Mouse (Mus musculus): ENCODE data around the gene Bckdha. TPM values are rescaled to one million over a fixed set of nuclear protein-coding genes. Genes with fewer than 3 reads are reported as not detected.

The Bckdha gene
- polyA plus RNA-seq, 1 experiment from 2014 or later: 45.1 TPM

DNA sequence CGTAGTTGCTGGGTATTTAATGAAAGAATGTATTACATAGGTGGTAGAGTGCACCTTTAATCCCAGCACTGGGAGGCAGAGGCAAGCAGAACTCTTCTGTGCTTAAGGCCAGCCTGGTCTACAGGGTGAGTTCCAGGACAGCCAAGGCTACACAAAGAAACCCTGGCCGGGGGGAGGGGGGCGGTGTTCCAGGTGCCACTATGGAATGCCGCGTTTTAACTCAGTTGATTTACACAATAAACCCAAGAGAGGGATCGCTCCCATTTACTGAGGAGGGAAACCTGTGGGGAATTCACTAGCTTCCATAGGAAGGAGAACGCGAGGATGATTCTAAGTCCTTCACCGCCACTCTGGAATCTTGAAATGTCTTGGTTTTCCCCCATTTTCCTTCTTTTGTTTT lies 10.8 kb upstream of the Bckdha start:
- no peak overlapping the region for H3K27ac ChIP-seq (replicated peaks; ENCODE audit: low read depth, low read length)
- no peak overlapping the region for H3K9ac ChIP-seq (replicated peaks; ENCODE audit: low read length)
- 78% methylated on average over 9 of the region's 9 CpGs for WGBS
- ATAC-seq (replicated peaks; ENCODE audit: insufficient number of reproducible peaks, low FRiP score, low TSS enrichment, low read depth) (no peak), DNase-seq (ENCODE audit: low spot score) (no peak)
- peaks cover 4% of the 10 kb centered on the region; the same call in 1 of the 2 replicates for H3K36me3 ChIP-seq (replicated peaks; ENCODE audit: control insufficient read depth, insufficient read depth, low read depth, low read length)
- no peaks in the 10 kb centered on the region for H3K9me3 ChIP-seq (replicated peaks; ENCODE audit: control insufficient read depth, low read length)
- peaks cover 10% of the 10 kb centered on the region for H3K27me3 ChIP-seq (ENCODE audit: control insufficient read depth, insufficient read depth, low read length)
- no peak overlapping the region for H3K4me2 ChIP-seq (ENCODE audit: low read depth, low read length)
- H3K4me3 ChIP-seq (ENCODE audit: low read depth, low read length): no peak overlapping the region
- no peaks in the 10 kb centered on the region for H3K4me1 ChIP-seq (ENCODE audit: control insufficient read depth, insufficient read depth, low read length)

- H3K4me3 ChIP-seq (ENCODE audit: low read depth, low read length): no peak overlapping the region
- 91% methylated on average over 10 of the region's 10 CpGs for WGBS
- no peaks in the 10 kb centered on the region for H3K4me1 ChIP-seq (ENCODE audit: control insufficient read depth, insufficient read depth, low read length)
- no peak for ATAC-seq (replicated peaks; ENCODE audit: insufficient number of reproducible peaks, low FRiP score, low TSS enrichment, low read depth)
- no peak for DNase-seq (ENCODE audit: low spot score)
- H3K4me2 ChIP-seq (ENCODE audit: low read depth, low read length): no peak overlapping the region
- H3K27me3 ChIP-seq (ENCODE audit: control insufficient read depth, insufficient read depth, low read length): peaks cover 5% of the 10 kb centered on the region
- H3K36me3 ChIP-seq (replicated peaks; ENCODE audit: control insufficient read depth, insufficient read depth, low read depth, low read length): peaks cover 4% of the 10 kb centered on the region; the same call in 1 of the 2 replicates
- no peak overlapping the region for H3K9ac ChIP-seq (replicated peaks; ENCODE audit: low read length)
- no peak overlapping the region for H3K27ac ChIP-seq (replicated peaks; ENCODE audit: low read depth, low read length)
- H3K9me3 ChIP-seq (replicated peaks; ENCODE audit: control insufficient read depth, low read length): no peaks in the 10 kb centered on the region
Measured at GRCm38 (mm10) chr7:25669158-25669557, 10.4 kb upstream of the Bckdha start.

GRCm38 (mm10) chr7:25666381-25666780 lies 7.6 kb upstream of the Bckdha start:
- Histone ChIP-seq H3K4me3 (ENCODE audit: low read depth, low read length) (no peak overlapping the region), H3K27me3 (ENCODE audit: control insufficient read depth, insufficient read depth, low read length) (no peaks in the 10 kb centered on the region), H3K4me2 (ENCODE audit: low read depth, low read length) (no peak overlapping the region), H3K36me3 (replicated peaks; ENCODE audit: control insufficient read depth, insufficient read depth, low read depth, low read length) (peaks cover 4% of the 10 kb centered on the region; the same call in 1 of the 2 replicates), H3K9ac (replicated peaks; ENCODE audit: low read length) (no peak overlapping the region), H3K9me3 (replicated peaks; ENCODE audit: control insufficient read depth, low read length) (no peaks in the 10 kb centered on the region), H3K27ac (replicated peaks; ENCODE audit: low read depth, low read length) (no peak overlapping the region), H3K4me1 (ENCODE audit: control insufficient read depth, insufficient read depth, low read length) (no peaks in the 10 kb centered on the region)
- DNase-seq (ENCODE audit: low spot score): no peak
- WGBS: 94% methylated on average over 8 of the region's 8 CpGs
- no peak for ATAC-seq (replicated peaks; ENCODE audit: insufficient number of reproducible peaks, low FRiP score, low TSS enrichment, low read depth)

DNA sequence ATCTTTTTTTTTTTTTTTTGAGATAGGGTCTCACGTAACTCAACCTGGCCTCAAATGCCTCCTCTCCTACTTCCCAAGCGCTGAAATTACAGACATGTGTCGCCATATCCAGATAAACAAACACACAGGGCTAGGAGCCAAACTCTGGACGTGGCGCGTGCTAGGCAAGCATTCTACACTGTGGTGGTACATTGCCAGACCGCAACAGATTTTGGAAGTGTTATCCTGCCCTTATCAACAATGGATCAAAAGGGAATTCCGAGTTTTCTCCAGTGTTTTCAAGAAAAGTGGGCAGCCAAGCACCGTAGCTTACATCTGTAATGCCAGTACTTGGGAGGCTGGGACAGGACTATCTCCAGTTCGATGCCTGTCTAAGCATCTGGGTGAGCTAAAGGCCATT lies 996 bp downstream of the Bckdha start:
- Histone ChIP-seq H3K27ac (replicated peaks; ENCODE audit: low read depth, low read length) (no peak overlapping the region), H3K4me3 (ENCODE audit: low read depth, low read length) (peak overlapping the region; percentile 48), H3K36me3 (replicated peaks; ENCODE audit: control insufficient read depth, insufficient read depth, low read depth, low read length) (no peaks in the 10 kb centered on the region), H3K4me1 (ENCODE audit: control insufficient read depth, insufficient read depth, low read length) (no peaks in the 10 kb centered on the region), H3K9me3 (replicated peaks; ENCODE audit: control insufficient read depth, low read length) (no peaks in the 10 kb centered on the region), H3K27me3 (ENCODE audit: control insufficient read depth, insufficient read depth, low read length) (no peaks in the 10 kb centered on the region), H3K9ac (replicated peaks; ENCODE audit: low read length) (peak overlapping the region; percentile 63), H3K4me2 (ENCODE audit: low read depth, low read length) (peak overlapping the region; percentile 56)
- 38% methylated on average over 10 of the region's 10 CpGs for WGBS
- no peak for ATAC-seq (replicated peaks; ENCODE audit: insufficient number of reproducible peaks, low FRiP score, low TSS enrichment, low read depth)
- DNase-seq (ENCODE audit: low spot score): no peak

DNA sequence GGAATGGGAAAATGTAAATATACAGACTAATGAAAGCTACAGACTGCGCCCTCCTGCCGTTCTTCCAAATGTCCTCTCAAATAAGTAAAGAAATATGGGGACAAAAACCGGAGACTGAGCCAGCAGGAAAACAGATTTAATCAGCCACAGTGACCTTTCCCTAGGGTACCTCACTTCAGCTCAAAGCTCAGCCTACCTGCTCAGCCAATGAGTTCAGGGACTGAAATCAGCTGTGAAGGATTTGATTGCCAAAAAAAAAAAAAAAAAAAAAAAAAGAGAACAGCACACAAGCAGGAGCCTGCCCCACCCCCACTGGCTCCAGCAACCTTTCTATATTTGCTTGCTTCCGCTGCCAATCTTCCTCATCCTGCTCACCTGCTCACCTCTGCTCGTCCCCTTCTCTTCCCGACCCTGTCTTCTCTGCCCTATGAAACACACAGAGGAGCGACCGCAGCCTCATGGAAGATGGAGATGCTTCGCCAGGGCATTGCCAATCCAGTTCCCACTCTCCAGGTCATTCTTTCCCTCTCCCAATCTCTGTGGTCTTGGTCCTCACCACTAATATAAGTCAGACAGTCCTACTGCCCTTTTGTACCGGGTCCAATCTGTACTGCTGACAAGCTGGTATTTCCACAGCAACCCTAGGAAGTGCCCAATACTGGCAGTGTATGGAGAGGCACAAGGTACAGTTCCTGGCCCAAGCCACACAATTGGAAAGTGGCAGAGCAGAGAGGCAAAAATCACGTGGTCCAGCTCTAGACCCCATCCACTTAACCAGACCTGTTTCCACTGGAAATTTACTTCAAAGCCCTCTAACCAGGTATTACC lies 3.0 kb downstream of the Bckdha start:
- no peak overlapping the region for H3K4me2 ChIP-seq (ENCODE audit: low read depth, low read length)
- DNase-seq (ENCODE audit: low spot score): no peak
- H3K27me3 ChIP-seq (ENCODE audit: control insufficient read depth, insufficient read depth, low read length): no peaks in the 10 kb centered on the region
- no peaks in the 10 kb centered on the region for H3K9me3 ChIP-seq (replicated peaks; ENCODE audit: control insufficient read depth, low read length)
- no peaks in the 10 kb centered on the region for H3K36me3 ChIP-seq (replicated peaks; ENCODE audit: control insufficient read depth, insufficient read depth, low read depth, low read length)
- H3K27ac ChIP-seq (replicated peaks; ENCODE audit: low read depth, low read length): no peak overlapping the region
- no peak for ATAC-seq (replicated peaks; ENCODE audit: insufficient number of reproducible peaks, low FRiP score, low TSS enrichment, low read depth)
- WGBS: 75% methylated on average over 11 of the region's 11 CpGs
- H3K4me3 ChIP-seq (ENCODE audit: low read depth, low read length): no peak overlapping the region
- H3K9ac ChIP-seq (replicated peaks; ENCODE audit: low read length): no peak overlapping the region
- H3K4me1 ChIP-seq (ENCODE audit: control insufficient read depth, insufficient read depth, low read length): no peaks in the 10 kb centered on the region

- H3K9ac ChIP-seq (replicated peaks; ENCODE audit: low read length): no peak overlapping the region
- 90% methylated on average over 12 of the region's 12 CpGs for WGBS
Measured at GRCm38 (mm10) chr7:25652244-25652759, 6.5 kb downstream of the Bckdha start.

DNA sequence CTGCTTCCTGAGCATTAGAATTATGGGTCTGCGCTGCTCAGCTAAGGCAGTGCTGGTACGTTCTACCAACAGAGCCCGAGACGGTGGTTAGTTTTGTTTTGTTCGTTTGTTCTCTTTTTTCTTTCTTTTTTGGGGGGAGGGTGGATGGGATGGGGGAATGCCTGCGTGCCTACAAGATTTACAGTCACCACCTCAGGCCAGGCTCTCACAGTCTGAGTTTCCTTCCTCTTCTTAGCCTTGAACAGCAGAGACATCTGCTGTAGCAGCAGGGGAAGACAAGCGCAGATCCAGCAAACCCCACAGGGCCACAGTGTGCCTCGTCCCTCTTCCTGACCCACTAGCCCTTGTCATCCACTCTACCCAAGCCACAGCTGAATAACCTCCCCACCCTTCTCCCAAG lies 7.5 kb downstream of the Bckdha start:
- Histone ChIP-seq H3K27ac (replicated peaks; ENCODE audit: low read depth, low read length) (no peak overlapping the region), H3K4me1 (ENCODE audit: control insufficient read depth, insufficient read depth, low read length) (no peaks in the 10 kb centered on the region), H3K36me3 (replicated peaks; ENCODE audit: control insufficient read depth, insufficient read depth, low read depth, low read length) (no peaks in the 10 kb centered on the region), H3K4me3 (ENCODE audit: low read depth, low read length) (no peak overlapping the region), H3K27me3 (ENCODE audit: control insufficient read depth, insufficient read depth, low read length) (no peaks in the 10 kb centered on the region), H3K4me2 (ENCODE audit: low read depth, low read length) (no peak overlapping the region), H3K9me3 (replicated peaks; ENCODE audit: control insufficient read depth, low read length) (no peaks in the 10 kb centered on the region), H3K9ac (replicated peaks; ENCODE audit: low read length) (no peak overlapping the region)
- no peak for ATAC-seq (replicated peaks; ENCODE audit: insufficient number of reproducible peaks, low FRiP score, low TSS enrichment, low read depth)
- DNase-seq (ENCODE audit: low spot score): no peak
- 92% methylated on average over 8 of the region's 8 CpGs for WGBS

More at GRCm38 (mm10) chr7:25652244-25652759, 6.5 kb downstream of the Bckdha start:
- H3K4me3 ChIP-seq (ENCODE audit: low read depth, low read length): no peak overlapping the region
- H3K4me2 ChIP-seq (ENCODE audit: low read depth, low read length): no peak overlapping the region
- no peaks in the 10 kb centered on the region for H3K9me3 ChIP-seq (replicated peaks; ENCODE audit: control insufficient read depth, low read length)
- ATAC-seq (replicated peaks; ENCODE audit: insufficient number of reproducible peaks, low FRiP score, low TSS enrichment, low read depth) (no peak), DNase-seq (ENCODE audit: low spot score) (no peak)
- no peaks in the 10 kb centered on the region for H3K36me3 ChIP-seq (replicated peaks; ENCODE audit: control insufficient read depth, insufficient read depth, low read depth, low read length)
- no peaks in the 10 kb centered on the region for H3K27me3 ChIP-seq (ENCODE audit: control insufficient read depth, insufficient read depth, low read length)
- H3K27ac ChIP-seq (replicated peaks; ENCODE audit: low read depth, low read length): no peak overlapping the region
- no peaks in the 10 kb centered on the region for H3K4me1 ChIP-seq (ENCODE audit: control insufficient read depth, insufficient read depth, low read length)

- H3K27ac ChIP-seq (replicated peaks; ENCODE audit: low read depth, low read length): no peak overlapping the region
- ATAC-seq (replicated peaks; ENCODE audit: insufficient number of reproducible peaks, low FRiP score, low TSS enrichment, low read depth) (no peak), DNase-seq (ENCODE audit: low spot score) (no peak)
- H3K4me1 ChIP-seq (ENCODE audit: control insufficient read depth, insufficient read depth, low read length): no peaks in the 10 kb centered on the region
- H3K36me3 ChIP-seq (replicated peaks; ENCODE audit: control insufficient read depth, insufficient read depth, low read depth, low read length): no peaks in the 10 kb centered on the region
- no peak overlapping the region for H3K9ac ChIP-seq (replicated peaks; ENCODE audit: low read length)
- no peak overlapping the region for H3K4me3 ChIP-seq (ENCODE audit: low read depth, low read length)
- H3K4me2 ChIP-seq (ENCODE audit: low read depth, low read length): no peak overlapping the region
- 64% methylated on average over 5 of the region's 5 CpGs for WGBS
- no peaks in the 10 kb centered on the region for H3K27me3 ChIP-seq (ENCODE audit: control insufficient read depth, insufficient read depth, low read length)
- H3K9me3 ChIP-seq (replicated peaks; ENCODE audit: control insufficient read depth, low read length): no peaks in the 10 kb centered on the region
Measured at GRCm38 (mm10) chr7:25649839-25650238, 8.9 kb downstream of the Bckdha start.
